Mouse (Mus musculus): ENCODE measurements at regions not wholly inside any gene's neighbourhood (a gene's known extent, or its start where the extent isn't known, plus 50 kb on each side); places are given as distances from the start of the nearest gene placed in this dataset.

- TF ChIP-seq CTCF (IDR thresholded peaks at IDR 0.05; ENCODE audit: extremely low read depth, insufficient read depth, insufficient read length, insufficient replicate concordance) (no peak), POLR2A (IDR thresholded peaks at IDR 0.05; ENCODE audit: low read depth, low read length) (no peak)
Observed at GRCm38 (mm10) chrX:11141294-11141693, 157.8 kb upstream of the H2al1a start.

Measured in spleen, adult 2 months (tissue).